Mouse (Mus musculus): ENCODE data around the gene Olfr1307. TPM values are rescaled to one million over a fixed set of nuclear protein-coding genes. Genes with fewer than 3 reads are reported as not detected.

Olfr1307 gene
- not detected in 2 replicates for polyA plus RNA-seq (2014; fragmentation: Nextera tagmentation; extraction: Ambion mirVana)

DNA sequence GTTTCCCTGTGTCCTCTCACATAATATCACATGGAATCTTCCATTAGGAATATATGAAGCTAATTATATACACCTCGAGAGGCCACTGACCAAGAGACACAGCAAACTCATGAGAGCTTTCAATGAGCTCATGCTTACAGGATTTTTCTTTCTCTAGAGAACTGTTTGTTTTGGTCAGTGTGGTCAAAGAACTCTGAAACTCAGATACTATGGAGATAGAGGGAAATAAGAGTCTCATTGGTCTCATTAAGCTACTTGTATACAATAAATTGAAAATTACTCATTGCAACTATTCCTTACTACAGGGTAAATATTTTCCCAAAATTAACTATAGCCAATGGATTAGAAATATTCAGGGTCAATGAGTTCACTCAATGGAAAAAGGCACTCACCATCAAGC is at the start of gene Olfr1307:
Gene Olfr1307 (minus strand): TSS at position 101 of the 400 bp plus-strand sequence.
- Histone ChIP-seq H3K27me3 (ENCODE audit: control insufficient read depth, insufficient read depth, low read length) (no peaks in the 10 kb centered on the region), H3K4me3 (ENCODE audit: low read depth, low read length) (no peak within 1 kb of the TSS), H3K9me3 (ENCODE audit: control insufficient read depth, low read length) (no peaks in the 10 kb centered on the region), H3K4me1 (ENCODE audit: control insufficient read depth, insufficient read depth, low read length) (no peaks in the 10 kb centered on the region), H3K9ac (ENCODE audit: low read length) (no peak within 1 kb of the TSS), H3K4me2 (no peak within 1 kb of the TSS), H3K36me3 (ENCODE audit: control insufficient read depth, insufficient read depth, low read length) (no peaks in the 10 kb centered on the region), H3K27ac (ENCODE audit: low read depth, low read length) (no peak within 1 kb of the TSS)
- WGBS, result 82% methylated on average over 1 of the region's 1 CpGs
- ATAC-seq (ENCODE audit: low FRiP score) (no peak), DNase-seq (ENCODE audit: low spot score, missing footprints) (no peak)

- no peak within 1 kb of the TSS for H3K9ac ChIP-seq (ENCODE audit: low read length)
- no peak within 1 kb of the TSS for H3K27ac ChIP-seq (ENCODE audit: low read depth, low read length)
- no peaks in the 10 kb centered on the region for H3K36me3 ChIP-seq (ENCODE audit: control insufficient read depth, insufficient read depth, low read length)
- ATAC-seq (ENCODE audit: low FRiP score), result no peak
- no peaks in the 10 kb centered on the region for H3K4me1 ChIP-seq (ENCODE audit: control insufficient read depth, insufficient read depth, low read length)
- no peak for DNase-seq (ENCODE audit: low spot score, missing footprints)
- WGBS, result 62% methylated on average over 1 of the region's 1 CpGs
- no peaks in the 10 kb centered on the region for H3K9me3 ChIP-seq (ENCODE audit: control insufficient read depth, low read length)
- no peak within 1 kb of the TSS for H3K4me3 ChIP-seq (ENCODE audit: low read depth, low read length)
- H3K4me2 ChIP-seq, result no peak within 1 kb of the TSS
- H3K27me3 ChIP-seq (ENCODE audit: control insufficient read depth, insufficient read depth, low read length), result no peaks in the 10 kb centered on the region
Measured at GRCm38 (mm10) chr2:111990181-111990580, 40.9 kb upstream of the Olfr1307 start, which contains the start of gene Olfr1309. Gene Olfr1309 (minus strand): TSS chr2:111990281.

DNA sequence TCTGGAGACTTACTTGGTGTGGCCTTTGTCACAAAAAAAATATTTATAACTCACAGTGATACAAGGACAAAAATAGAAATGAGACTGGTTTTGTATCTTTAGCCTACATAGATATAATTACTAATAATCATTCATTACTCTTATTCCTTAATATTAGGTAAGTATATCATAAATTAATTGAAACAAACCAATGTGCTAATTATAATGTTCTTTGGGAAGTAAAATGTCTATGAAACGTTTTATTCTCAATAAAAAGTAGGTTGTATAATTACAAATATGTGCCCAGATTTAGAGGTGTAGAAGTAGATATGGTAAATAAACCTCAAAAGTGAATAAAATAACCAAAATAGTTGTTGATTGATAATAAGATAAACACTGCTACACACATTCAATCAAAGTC is 15.6 kb upstream of the Olfr1307 start, which contains the start of gene Olfr1308:
Gene Olfr1308 (minus strand): TSS at position 101 of the 400 bp plus-strand sequence.
- Histone ChIP-seq H3K9me3 (ENCODE audit: control insufficient read depth, low read length) (no peaks in the 10 kb centered on the region), H3K4me1 (ENCODE audit: control insufficient read depth, insufficient read depth, low read length) (no peaks in the 10 kb centered on the region), H3K27ac (ENCODE audit: low read depth, low read length) (no peak within 1 kb of the TSS), H3K27me3 (ENCODE audit: control insufficient read depth, insufficient read depth, low read length) (no peaks in the 10 kb centered on the region), H3K9ac (ENCODE audit: low read length) (no peak within 1 kb of the TSS), H3K4me2 (no peak within 1 kb of the TSS), H3K36me3 (ENCODE audit: control insufficient read depth, insufficient read depth, low read length) (no peaks in the 10 kb centered on the region), H3K4me3 (ENCODE audit: low read depth, low read length) (no peak within 1 kb of the TSS)
- WGBS, result 54% methylated on average over 1 of the region's 1 CpGs
- DNase-seq (ENCODE audit: low spot score, missing footprints), result no peak
- no peak for ATAC-seq (ENCODE audit: low FRiP score)

GRCm38 (mm10) chr2:111916171-111916570 is 33.1 kb downstream of the Olfr1307 start, which contains the start of gene Olfr1306:
Gene Olfr1306 (minus strand): TSS chr2:111916271.
- ATAC-seq (ENCODE audit: low FRiP score) (no peak), DNase-seq (ENCODE audit: low spot score, missing footprints) (no peak)
- Histone ChIP-seq H3K9ac (ENCODE audit: low read length) (no peak within 1 kb of the TSS), H3K36me3 (ENCODE audit: control insufficient read depth, insufficient read depth, low read length) (no peaks in the 10 kb centered on the region), H3K27ac (ENCODE audit: low read depth, low read length) (no peak within 1 kb of the TSS), H3K4me1 (ENCODE audit: control insufficient read depth, insufficient read depth, low read length) (no peaks in the 10 kb centered on the region), H3K4me2 (no peak within 1 kb of the TSS), H3K27me3 (ENCODE audit: control insufficient read depth, insufficient read depth, low read length) (no peaks in the 10 kb centered on the region), H3K9me3 (ENCODE audit: control insufficient read depth, low read length) (no peaks in the 10 kb centered on the region), H3K4me3 (ENCODE audit: low read depth, low read length) (no peak within 1 kb of the TSS)
- WGBS, result 82% methylated on average over 1 of the region's 1 CpGs

Other genes with a start within 250 kb of the Olfr1307 start
- not detected in 2 replicates for gene Olfr1301, start 198.4 kb downstream of the Olfr1307 start, polyA plus RNA-seq (2014; fragmentation: Nextera tagmentation; extraction: Ambion mirVana)
- gene Olfr1302, start 172.0 kb downstream of the Olfr1307 start, polyA plus RNA-seq (2014; fragmentation: Nextera tagmentation; extraction: Ambion mirVana), result not detected in 2 replicates
- gene Olfr1303, start 129.1 kb downstream of the Olfr1307 start, polyA plus RNA-seq (2014; fragmentation: Nextera tagmentation; extraction: Ambion mirVana), result not detected in 2 replicates
- gene Olfr1305, start 72.3 kb downstream of the Olfr1307 start, polyA plus RNA-seq (2014; fragmentation: Nextera tagmentation; extraction: Ambion mirVana), result not detected in 2 replicates
- not detected in 2 replicates for gene Olfr1306, start 33.2 kb downstream of the Olfr1307 start, polyA plus RNA-seq (2014; fragmentation: Nextera tagmentation; extraction: Ambion mirVana)
- not detected in 2 replicates for gene Olfr1308, start 15.5 kb upstream of the Olfr1307 start, polyA plus RNA-seq (2014; fragmentation: Nextera tagmentation; extraction: Ambion mirVana)
- not detected in 2 replicates for gene Olfr1309, start 40.8 kb upstream of the Olfr1307 start, polyA plus RNA-seq (2014; fragmentation: Nextera tagmentation; extraction: Ambion mirVana)
- not detected in 2 replicates for gene Olfr1310, start 63.3 kb upstream of the Olfr1307 start, polyA plus RNA-seq (2014; fragmentation: Nextera tagmentation; extraction: Ambion mirVana)
- not detected in 2 replicates for gene Olfr1311, start 75.0 kb upstream of the Olfr1307 start, polyA plus RNA-seq (2014; fragmentation: Nextera tagmentation; extraction: Ambion mirVana)
- not detected in 2 replicates for gene Olfr1312, start 100.8 kb upstream of the Olfr1307 start, polyA plus RNA-seq (2014; fragmentation: Nextera tagmentation; extraction: Ambion mirVana)
- gene Olfr1313, start 128.4 kb upstream of the Olfr1307 start, polyA plus RNA-seq (2014; fragmentation: Nextera tagmentation; extraction: Ambion mirVana), result not detected in 2 replicates
- not detected in 2 replicates for gene Olfr1314, start 147.3 kb upstream of the Olfr1307 start, polyA plus RNA-seq (2014; fragmentation: Nextera tagmentation; extraction: Ambion mirVana)
- gene Olfr1315-ps1, start 166.0 kb upstream of the Olfr1307 start, polyA plus RNA-seq (2014; fragmentation: Nextera tagmentation; extraction: Ambion mirVana), result not detected in 2 replicates
- not detected in 2 replicates for gene Olfr1316, start 185.5 kb upstream of the Olfr1307 start, polyA plus RNA-seq (2014; fragmentation: Nextera tagmentation; extraction: Ambion mirVana)
- gene Olfr1317, start 190.9 kb upstream of the Olfr1307 start, polyA plus RNA-seq (2014; fragmentation: Nextera tagmentation; extraction: Ambion mirVana), result not detected in 2 replicates
- not detected in 2 replicates for gene Olfr1318, start 204.8 kb upstream of the Olfr1307 start, polyA plus RNA-seq (2014; fragmentation: Nextera tagmentation; extraction: Ambion mirVana)

Data from midbrain, embryonic 11.5 days (tissue).